Mouse (Mus musculus) layer of hippocampus, postnatal 36 days (tissue): ENCODE data around the gene Gucy2c. TPM values are rescaled to one million over a fixed set of nuclear protein-coding genes. Genes with fewer than 3 reads are reported as not detected.
"Not testable (repeated sequence)": the region's sequence is repeated elsewhere in the genome, so short reads cannot be mapped to it uniquely, and the experiment has no call there.

Experiments used
- DNase-seq, 2 experiments: peaks; one replicate each; pipeline ENCODE4 v3.0.0; 2022
- total RNA-seq, 2 experiments: library from RNA; stranded (reverse); gene quantifications; 2 replicates each; pipeline ENCODE4 v1.2.3; 2021

Gene Gucy2c
- total RNA-seq, 2 experiments from 2014 or later: 0.48 to 0.60 TPM

GRCm38 (mm10) chr6:136803093-136803738 lies 21.7 kb upstream of the Gucy2c start:
- no peak for DNase-seq

GRCm38 (mm10) chr6:136801274-136801673 lies 19.7 kb upstream of the Gucy2c start:
- no peak for DNase-seq

- DNase-seq: no peak
Observed at GRCm38 (mm10) chr6:136800710-136801109, 19.1 kb upstream of the Gucy2c start.

GRCm38 (mm10) chr6:136797874-136798693 lies 16.5 kb upstream of the Gucy2c start:
- DNase-seq: not testable (repeated sequence)

- DNase-seq: no peak
Observed at GRCm38 (mm10) chr6:136795850-136796249, 14.3 kb upstream of the Gucy2c start.

GRCm38 (mm10) chr6:136795110-136795509 lies 13.5 kb upstream of the Gucy2c start:
- DNase-seq: no peak

GRCm38 (mm10) chr6:136793831-136794525 lies 12.4 kb upstream of the Gucy2c start:
- DNase-seq: no peak

GRCm38 (mm10) chr6:136792884-136793758 lies 11.6 kb upstream of the Gucy2c start:
- no peak for DNase-seq

GRCm38 (mm10) chr6:136789391-136789971 lies 7.9 kb upstream of the Gucy2c start:
- DNase-seq: no peak

- DNase-seq: no peak
Observed at GRCm38 (mm10) chr6:136782761-136783160, 1.2 kb upstream of the Gucy2c start.

- no peak for DNase-seq
Observed at GRCm38 (mm10) chr6:136782146-136782545, 581 bp upstream of the Gucy2c start.

GRCm38 (mm10) chr6:136776392-136776791 lies 5.2 kb downstream of the Gucy2c start:
- no peak for DNase-seq

GRCm38 (mm10) chr6:136769859-136770258 lies 11.7 kb downstream of the Gucy2c start:
- DNase-seq: no peak

GRCm38 (mm10) chr6:136769143-136769542 lies 12.4 kb downstream of the Gucy2c start:
- no peak for DNase-seq

GRCm38 (mm10) chr6:136763912-136764311 lies 17.7 kb downstream of the Gucy2c start:
- DNase-seq: no peak

GRCm38 (mm10) chr6:136750567-136750966 lies 31.0 kb downstream of the Gucy2c start:
- DNase-seq: no peak

- no peak for DNase-seq
Observed at GRCm38 (mm10) chr6:136745586-136745985, 36.0 kb downstream of the Gucy2c start.

GRCm38 (mm10) chr6:136743729-136744128 lies 37.8 kb downstream of the Gucy2c start:
- no peak for DNase-seq

GRCm38 (mm10) chr6:136742352-136743118 lies 39.0 kb downstream of the Gucy2c start:
- DNase-seq: peak; percentile 76 to 83

- no peak for DNase-seq
Observed at GRCm38 (mm10) chr6:136741281-136741680, 40.3 kb downstream of the Gucy2c start.

GRCm38 (mm10) chr6:136735766-136736165 lies 45.8 kb downstream of the Gucy2c start:
- DNase-seq: no peak
